Mouse (Mus musculus) lung, adult 2 months (tissue): Measurements from ENCODE around the gene Mapkapk3. TPM values are rescaled to one million over a fixed set of nuclear protein-coding genes. Genes with fewer than 3 reads are reported as not detected.
"Not testable (repeated sequence)": the region's sequence is repeated elsewhere in the genome, so short reads cannot be mapped to it uniquely, and the experiment has no call there.

Experiments
- DNase-seq: peaks from one replicate; pipeline ENCODE4 v3.0.0; 2022
- H3K4me1 ChIP-seq: fragments of 200-500 bp; 2 replicates; pipeline ENCODE4 v1.6.1; 2011; ENCODE audit warnings: low read length; ENCODE audit not compliant: control insufficient read depth, insufficient read depth
- H3K4me3 ChIP-seq: fragments of 200-500 bp; replicated peaks from 2 replicates; pipeline ENCODE3; 2011; ENCODE audit warnings: low read depth, mild to moderate bottlenecking, control low read depth, low read length; ENCODE audit errors: extremely low read depth
- CTCF ChIP-seq: fragments of 200-500 bp; IDR thresholded peaks from 2 replicates; pipeline ENCODE4 v1.5.1; 2011; ENCODE audit warnings: mild to moderate bottlenecking, low read length, control low read depth; ENCODE audit not compliant: insufficient read depth
- POLR2A ChIP-seq: fragments of 200-500 bp; IDR thresholded peaks from 2 replicates; pipeline ENCODE4 v1.6.1; 2011; ENCODE audit warnings: low read depth, mild to moderate bottlenecking, control low read depth, low read length, borderline replicate concordance; ENCODE audit errors: extremely low read depth
- WGBS: fragments of 180-500 bp; shearing (Covaris S2); methylation state at CpG from one replicate; pipeline ENCODE4 v1.1.7; 2018; 5-methylcytosine and 5-hydroxymethylcytosine counted together
- polyA plus RNA-seq: library from polyadenylated mRNA; depleted of rRNA; stranded (reverse); fragments of >200 nt; gene quantifications from 2 replicates; pipeline ENCODE4 v1.2.3, GENCODE M21; 2012

Mapkapk3 gene
- polyA plus RNA-seq, 1 experiment, result 41.1 TPM

GRCm38 (mm10) chr9:107308346-107309000 lies 18.8 kb upstream of the Mapkapk3 start:
- no peak for TF ChIP-seq CTCF
- TF ChIP-seq POLR2A, result no peak
- 82% methylated on average over 9 of the region's 9 CpGs for WGBS
- H3K4me3 ChIP-seq, result no peak overlapping the region
- no peak for DNase-seq
- peaks cover 45% of the 10 kb centered on the region for H3K4me1 ChIP-seq

- WGBS, result 12% methylated on average over 12 of the region's 12 CpGs
- Histone ChIP-seq H3K4me1 (peaks cover 47% of the 10 kb centered on the region), H3K4me3 (no peak overlapping the region)
- DNase-seq, result peak; percentile 78
- TF ChIP-seq POLR2A (no peak), CTCF (no peak)
Observed at GRCm38 (mm10) chr9:107307886-107308285, 18.2 kb upstream of the Mapkapk3 start.

- Histone ChIP-seq H3K4me3 (no peak overlapping the region), H3K4me1 (peaks cover 44% of the 10 kb centered on the region)
- TF ChIP-seq POLR2A (no peak), CTCF (no peak)
- 50% methylated on average over 11 of the region's 11 CpGs for WGBS
- DNase-seq, result no peak
Observed at GRCm38 (mm10) chr9:107307099-107307872, 17.6 kb upstream of the Mapkapk3 start.

- 89% methylated on average over 1 of the region's 1 CpGs for WGBS
- H3K4me3 ChIP-seq, DNase-seq: not testable (repeated sequence)
- peaks cover 49% of the 10 kb centered on the region for H3K4me1 ChIP-seq
Observed at GRCm38 (mm10) chr9:107306673-107307072, 17.0 kb upstream of the Mapkapk3 start.

- TF ChIP-seq POLR2A, result no peak
- TF ChIP-seq CTCF, result no peak
- WGBS, result 32% methylated on average over 13 of the region's 13 CpGs
- peak; percentile 61 for DNase-seq
- Histone ChIP-seq H3K4me1 (peaks cover 52% of the 10 kb centered on the region), H3K4me3 (no peak overlapping the region)
Observed at GRCm38 (mm10) chr9:107305601-107306542, 16.2 kb upstream of the Mapkapk3 start.

GRCm38 (mm10) chr9:107305012-107305411 lies 15.3 kb upstream of the Mapkapk3 start:
- Histone ChIP-seq H3K4me3 (no peak overlapping the region), H3K4me1 (peaks cover 58% of the 10 kb centered on the region)
- no peak for DNase-seq
- TF ChIP-seq CTCF (no peak), POLR2A (no peak)
- WGBS, result 77% methylated on average over 4 of the region's 4 CpGs

- TF ChIP-seq POLR2A, result no peak
- no peak for TF ChIP-seq CTCF
- WGBS, result 78% methylated on average over 3 of the region's 3 CpGs
- peaks cover 58% of the 10 kb centered on the region for H3K4me1 ChIP-seq
- DNase-seq, result no peak
- no peak overlapping the region for H3K4me3 ChIP-seq
Observed at GRCm38 (mm10) chr9:107304383-107304782, 14.7 kb upstream of the Mapkapk3 start.

- Histone ChIP-seq H3K4me3 (no peak overlapping the region), H3K4me1 (peaks cover 58% of the 10 kb centered on the region)
- no peak for DNase-seq
- WGBS, result 71% methylated on average over 5 of the region's 5 CpGs
- TF ChIP-seq POLR2A (no peak), CTCF (no peak)
Observed at GRCm38 (mm10) chr9:107303900-107304299, 14.2 kb upstream of the Mapkapk3 start.

- 47% methylated on average over 9 of the region's 9 CpGs for WGBS
- no peak overlapping the region for H3K4me3 ChIP-seq
- no peak for TF ChIP-seq POLR2A
- no peak for TF ChIP-seq CTCF
- DNase-seq, result no peak
- peaks cover 58% of the 10 kb centered on the region for H3K4me1 ChIP-seq
Observed at GRCm38 (mm10) chr9:107303121-107303820, 13.6 kb upstream of the Mapkapk3 start.
